Mouse (Mus musculus): ENCODE data around the gene Anapc16. TPM values are rescaled to one million over a fixed set of nuclear protein-coding genes. Genes with fewer than 3 reads are reported as not detected.

Anapc16 gene
- polyA plus RNA-seq, 1 experiment, result 61.1 TPM

- DNase-seq, result no peak
- no peaks in the 10 kb centered on the region for H3K4me1 ChIP-seq (ENCODE audit: control insufficient read depth, insufficient read depth, low read length)
- no peak for TF ChIP-seq POLR2A (IDR thresholded peaks at IDR 0.05; ENCODE audit: borderline replicate concordance, extremely low read depth, low read depth, low read length)
- TF ChIP-seq CTCF (IDR thresholded peaks at IDR 0.05; ENCODE audit: insufficient read depth, low read length), result no peak
- no peak overlapping the region for H3K4me3 ChIP-seq (replicated peaks; ENCODE audit: extremely low read depth, low read depth, low read length)
- 94% methylated on average over 4 of the region's 4 CpGs for WGBS
Measured at GRCm38 (mm10) chr10:60029387-60029786, 26.5 kb upstream of the Anapc16 start.

GRCm38 (mm10) chr10:60028979-60029378 lies 26.0 kb upstream of the Anapc16 start:
- TF ChIP-seq CTCF (IDR thresholded peaks at IDR 0.05; ENCODE audit: insufficient read depth, low read length), result no peak
- no peak for TF ChIP-seq POLR2A (IDR thresholded peaks at IDR 0.05; ENCODE audit: borderline replicate concordance, extremely low read depth, low read depth, low read length)
- 73% methylated on average over 7 of the region's 7 CpGs for WGBS
- no peaks in the 10 kb centered on the region for H3K4me1 ChIP-seq (ENCODE audit: control insufficient read depth, insufficient read depth, low read length)
- H3K4me3 ChIP-seq (replicated peaks; ENCODE audit: extremely low read depth, low read depth, low read length), result no peak overlapping the region
- DNase-seq, result no peak

GRCm38 (mm10) chr10:60028181-60028580 lies 25.2 kb upstream of the Anapc16 start:
- DNase-seq, result no peak
- WGBS, result 62% methylated on average over 7 of the region's 7 CpGs
- no peak overlapping the region for H3K4me3 ChIP-seq (replicated peaks; ENCODE audit: extremely low read depth, low read depth, low read length)
- no peaks in the 10 kb centered on the region for H3K4me1 ChIP-seq (ENCODE audit: control insufficient read depth, insufficient read depth, low read length)
- TF ChIP-seq POLR2A (IDR thresholded peaks at IDR 0.05; ENCODE audit: borderline replicate concordance, extremely low read depth, low read depth, low read length) (no peak), CTCF (IDR thresholded peaks at IDR 0.05; ENCODE audit: insufficient read depth, low read length) (no peak)

DNA sequence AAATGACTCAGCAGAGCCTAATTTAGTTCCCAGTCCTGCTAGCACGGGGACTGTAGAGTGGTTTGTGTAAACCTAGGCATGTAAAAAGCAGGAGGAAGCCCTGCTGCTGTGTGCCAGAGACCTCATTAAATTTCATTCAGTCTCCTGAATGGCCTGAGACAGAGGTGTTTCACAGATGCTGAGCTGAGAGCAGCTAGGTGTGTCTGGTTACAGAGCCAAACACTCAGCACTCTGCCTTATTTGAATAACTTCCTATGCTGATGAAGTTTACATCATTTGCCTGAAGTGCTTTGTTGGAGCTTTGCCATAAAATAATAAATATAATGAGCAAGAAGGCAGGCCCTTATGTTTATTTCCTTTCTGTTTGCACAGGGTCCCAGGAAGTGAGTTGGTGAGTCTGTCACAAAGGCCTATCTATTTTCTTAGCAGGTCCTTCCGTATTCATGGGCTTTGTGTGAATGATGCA lies 24.7 kb upstream of the Anapc16 start:
- DNase-seq, result no peak
- 32% methylated on average over 2 of the region's 2 CpGs for WGBS
- TF ChIP-seq POLR2A (IDR thresholded peaks at IDR 0.05; ENCODE audit: borderline replicate concordance, extremely low read depth, low read depth, low read length) (no peak), CTCF (IDR thresholded peaks at IDR 0.05; ENCODE audit: insufficient read depth, low read length) (no peak)
- no peak overlapping the region for H3K4me3 ChIP-seq (replicated peaks; ENCODE audit: extremely low read depth, low read depth, low read length)
- no peaks in the 10 kb centered on the region for H3K4me1 ChIP-seq (ENCODE audit: control insufficient read depth, insufficient read depth, low read length)

DNA sequence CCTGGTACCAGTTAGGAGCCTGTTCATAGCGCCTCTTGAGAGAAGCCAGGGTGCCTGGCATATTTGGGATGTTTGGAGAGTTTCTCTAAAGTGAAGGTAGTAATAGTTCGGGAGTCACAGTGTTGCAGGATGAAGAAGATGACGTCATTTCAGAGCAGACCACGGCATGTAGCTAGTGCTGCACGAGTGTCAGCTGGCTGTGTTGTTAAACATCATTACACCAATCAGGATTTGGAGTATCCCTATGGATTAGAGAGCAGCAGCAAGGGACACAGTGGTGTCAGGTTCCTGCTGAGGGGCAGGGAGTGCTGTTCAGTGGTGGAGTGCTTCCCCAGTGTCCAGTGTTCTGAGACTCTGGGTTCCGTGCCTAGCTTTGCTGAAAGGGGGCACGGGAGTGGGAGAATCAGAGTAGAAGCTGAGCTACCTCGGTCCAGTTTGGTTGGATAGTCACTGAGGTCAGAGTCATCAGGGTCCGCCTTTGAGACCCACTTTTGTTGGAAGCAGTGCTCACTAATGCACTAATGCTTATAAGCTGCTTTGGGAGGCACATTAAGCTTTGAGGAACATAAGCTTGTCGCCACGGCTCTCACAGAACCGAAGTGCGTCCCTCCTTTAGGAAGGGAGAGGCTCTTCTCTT lies 23.9 kb upstream of the Anapc16 start:
- 62% methylated on average over 13 of the region's 13 CpGs for WGBS
- DNase-seq, result no peak

DNA sequence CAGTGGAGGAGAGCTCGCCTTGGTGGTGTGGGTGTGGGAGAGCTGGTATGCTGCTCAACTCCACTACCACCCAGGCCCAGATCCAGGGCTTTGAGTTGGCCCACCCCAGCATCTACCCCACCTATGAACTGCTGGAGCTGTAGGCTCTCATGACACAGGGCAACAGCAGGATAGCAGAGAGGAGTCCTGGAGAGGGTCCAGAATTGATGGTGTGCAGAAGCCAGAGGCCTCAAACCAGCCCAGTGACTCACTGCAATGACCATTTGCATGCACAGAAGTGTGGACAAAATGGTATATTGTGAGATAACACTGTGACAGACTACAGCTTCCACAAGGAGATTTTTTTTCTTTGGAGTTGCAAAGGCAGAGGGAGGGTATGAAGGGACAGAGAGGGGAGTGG lies 20.8 kb upstream of the Anapc16 start:
- Histone ChIP-seq H3K4me3 (replicated peaks; ENCODE audit: extremely low read depth, low read depth, low read length) (no peak overlapping the region), H3K4me1 (ENCODE audit: control insufficient read depth, insufficient read depth, low read length) (no peaks in the 10 kb centered on the region)
- DNase-seq, result no peak
- WGBS, result 96% methylated on average over 1 of the region's 1 CpGs
- TF ChIP-seq CTCF (IDR thresholded peaks at IDR 0.05; ENCODE audit: insufficient read depth, low read length), result no peak
- no peak for TF ChIP-seq POLR2A (IDR thresholded peaks at IDR 0.05; ENCODE audit: borderline replicate concordance, extremely low read depth, low read depth, low read length)

More for the DNA sequence above, 23.9 kb upstream of the Anapc16 start:
- H3K4me1 ChIP-seq (ENCODE audit: control insufficient read depth, insufficient read depth, low read length), result no peaks in the 10 kb centered on the region
- no peak overlapping the region for H3K4me3 ChIP-seq (replicated peaks; ENCODE audit: extremely low read depth, low read depth, low read length)
- TF ChIP-seq CTCF (IDR thresholded peaks at IDR 0.05; ENCODE audit: insufficient read depth, low read length) (no peak), POLR2A (IDR thresholded peaks at IDR 0.05; ENCODE audit: borderline replicate concordance, extremely low read depth, low read depth, low read length) (no peak)

- 78% methylated on average over 2 of the region's 2 CpGs for WGBS
- H3K4me3 ChIP-seq (replicated peaks; ENCODE audit: extremely low read depth, low read depth, low read length), result no peak overlapping the region
- no peaks in the 10 kb centered on the region for H3K4me1 ChIP-seq (ENCODE audit: control insufficient read depth, insufficient read depth, low read length)
- TF ChIP-seq CTCF (IDR thresholded peaks at IDR 0.05; ENCODE audit: insufficient read depth, low read length) (no peak), POLR2A (IDR thresholded peaks at IDR 0.05; ENCODE audit: borderline replicate concordance, extremely low read depth, low read depth, low read length) (no peak)
- DNase-seq, result no peak
Measured at GRCm38 (mm10) chr10:60019299-60019698, 16.4 kb upstream of the Anapc16 start.

GRCm38 (mm10) chr10:60016223-60016622 lies 13.3 kb upstream of the Anapc16 start:
- TF ChIP-seq CTCF (IDR thresholded peaks at IDR 0.05; ENCODE audit: insufficient read depth, low read length), result no peak
- no peaks in the 10 kb centered on the region for H3K4me1 ChIP-seq (ENCODE audit: control insufficient read depth, insufficient read depth, low read length)
- WGBS, result 90% methylated on average over 6 of the region's 6 CpGs
- no peak overlapping the region for H3K4me3 ChIP-seq (replicated peaks; ENCODE audit: extremely low read depth, low read depth, low read length)
- DNase-seq, result no peak

GRCm38 (mm10) chr10:60009115-60009514 lies 6.2 kb upstream of the Anapc16 start:
- Histone ChIP-seq H3K4me1 (ENCODE audit: control insufficient read depth, insufficient read depth, low read length) (no peaks in the 10 kb centered on the region), H3K4me3 (replicated peaks; ENCODE audit: extremely low read depth, low read depth, low read length) (no peak overlapping the region)
- 42% methylated on average over 3 of the region's 3 CpGs for WGBS
- no peak for DNase-seq
- TF ChIP-seq CTCF (IDR thresholded peaks at IDR 0.05; ENCODE audit: insufficient read depth, low read length) (no peak), POLR2A (IDR thresholded peaks at IDR 0.05; ENCODE audit: borderline replicate concordance, extremely low read depth, low read depth, low read length) (no peak)

- TF ChIP-seq CTCF (IDR thresholded peaks at IDR 0.05; ENCODE audit: insufficient read depth, low read length) (peak; percentile 51), POLR2A (IDR thresholded peaks at IDR 0.05; ENCODE audit: borderline replicate concordance, extremely low read depth, low read depth, low read length) (no peak)
- no peak for DNase-seq
Measured at GRCm38 (mm10) chr10:60005264-60005663, 2.3 kb upstream of the Anapc16 start.

More at GRCm38 (mm10) chr10:60005264-60005663, 2.3 kb upstream of the Anapc16 start:
- 67% methylated on average over 2 of the region's 2 CpGs for WGBS
- H3K4me3 ChIP-seq (replicated peaks; ENCODE audit: extremely low read depth, low read depth, low read length), result no peak overlapping the region
- peaks cover 2% of the 10 kb centered on the region; the same call in 1 of the 2 replicates for H3K4me1 ChIP-seq (ENCODE audit: control insufficient read depth, insufficient read depth, low read length)

All from lung, adult 2 months (tissue).